Mouse (Mus musculus) gastrocnemius, adult 8-10 months (tissue): ENCODE measurements at regions not wholly inside any gene's neighbourhood (a gene's known extent, or its start where the extent isn't known, plus 50 kb on each side); places are given as distances from the start of the nearest gene placed in this dataset.

Experiments
- DNase-seq, 2 experiments: peaks; one replicate each; pipeline ENCODE4 v3.0.0; 2022; ENCODE audit warnings: low spot score in 2 of 2

- DNase-seq: no peak
Measured at GRCm38 (mm10) chr4:12770131-12770780, 598.4 kb upstream of the Fam92a start.

- no peak for DNase-seq
Measured at GRCm38 (mm10) chr4:12769092-12769491, 597.3 kb upstream of the Fam92a start.

- DNase-seq: no peak
Measured at GRCm38 (mm10) chr4:12766763-12767162, 594.9 kb upstream of the Fam92a start.

GRCm38 (mm10) chr4:12750817-12751216 is 579.0 kb upstream of the Fam92a start:
- DNase-seq: no peak

GRCm38 (mm10) chr4:12749874-12750273 is 578.1 kb upstream of the Fam92a start:
- DNase-seq: no peak

GRCm38 (mm10) chr4:12743714-12744327 is 572.0 kb upstream of the Fam92a start:
- no peak for DNase-seq

GRCm38 (mm10) chr4:12736411-12736810 is 564.6 kb upstream of the Fam92a start:
- no peak for DNase-seq

- DNase-seq: no peak
Measured at GRCm38 (mm10) chr4:12700189-12700588, 528.4 kb upstream of the Fam92a start.

GRCm38 (mm10) chr4:12677814-12678213 is 506.0 kb upstream of the Fam92a start:
- no peak for DNase-seq

GRCm38 (mm10) chr4:12671399-12671798 is 499.6 kb upstream of the Fam92a start:
- DNase-seq: no peak

GRCm38 (mm10) chr4:12663176-12663575 is 491.4 kb upstream of the Fam92a start:
- no peak for DNase-seq

- DNase-seq: no peak
Measured at GRCm38 (mm10) chr4:12662683-12663082, 490.9 kb upstream of the Fam92a start.

- no peak for DNase-seq
Measured at GRCm38 (mm10) chr4:12659084-12659483, 487.3 kb upstream of the Fam92a start.

GRCm38 (mm10) chr4:12658594-12658993 is 486.8 kb upstream of the Fam92a start:
- no peak for DNase-seq

- DNase-seq: no peak
Measured at GRCm38 (mm10) chr4:12657820-12658219, 486.0 kb upstream of the Fam92a start.

- DNase-seq: peak in 1 of 2 experiments; percentile 4
Measured at GRCm38 (mm10) chr4:12656924-12657603, 485.2 kb upstream of the Fam92a start.

- no peak for DNase-seq
Measured at GRCm38 (mm10) chr4:12655457-12656228, 483.8 kb upstream of the Fam92a start.

- no peak for DNase-seq
Measured at GRCm38 (mm10) chr4:12654568-12655456, 483.0 kb upstream of the Fam92a start.

- DNase-seq: no peak
Measured at GRCm38 (mm10) chr4:12647732-12648131, 475.9 kb upstream of the Fam92a start.

- DNase-seq: no peak
Measured at GRCm38 (mm10) chr4:12642525-12642928, 470.7 kb upstream of the Fam92a start.

GRCm38 (mm10) chr4:12629375-12629821 is 457.6 kb upstream of the Fam92a start:
- DNase-seq: no peak
